Mouse (Mus musculus) stomach, postnatal 0 days (tissue): ENCODE measurements at regions not wholly inside any gene's neighbourhood (a gene's known extent, or its start where the extent isn't known, plus 50 kb on each side); places are given as distances from the start of the nearest gene placed in this dataset.
A peak's percentile ranks its signal among the peaks of the same experiment; 100 is the strongest.

ENCODE experiments used
- ATAC-seq: fragments of 200-750 bp; cut with Nextera tagmentation; 2 replicates; pipeline ENCODE4 v1.8.0; 2017; ENCODE audit not compliant: low FRiP score, low TSS enrichment
- DNase-seq: peaks from one replicate; pipeline ENCODE4 v3.0.0-alpha.2; 2016; ENCODE audit warnings: low spot score
- H3K27ac ChIP-seq: fragments of 300-500 bp; sonication (generic); replicated peaks from 2 replicates; pipeline ENCODE4 v1.5.1; 2014; ENCODE audit warnings: mild to moderate bottlenecking, control low read depth
- H3K27me3 ChIP-seq: fragments of 300-500 bp; sonication (generic); 2 replicates; pipeline ENCODE4 v1.6.1; 2014; ENCODE audit warnings: low read length; ENCODE audit not compliant: control insufficient read depth, insufficient read depth
- H3K36me3 ChIP-seq: fragments of 300-500 bp; sonication (generic); 2 replicates; pipeline ENCODE4 v1.6.1; 2014; ENCODE audit warnings: low read length, mixed read lengths; ENCODE audit not compliant: control insufficient read depth, insufficient read depth
- H3K4me1 ChIP-seq: fragments of 300-500 bp; sonication (generic); replicated peaks from 2 replicates; pipeline ENCODE4 v1.6.1; 2014; ENCODE audit warnings: antibody characterized with exemption; ENCODE audit not compliant: control insufficient read depth, insufficient read depth
- H3K4me2 ChIP-seq: fragments of 300-500 bp; sonication (generic); replicated peaks from 2 replicates; pipeline ENCODE4 v1.6.1; 2014; ENCODE audit warnings: low read depth, mild to moderate bottlenecking, control low read depth, moderate library complexity
- H3K4me3 ChIP-seq: fragments of 300-500 bp; sonication (generic); 2 replicates; pipeline ENCODE4 v1.5.1; 2014; ENCODE audit warnings: low read depth, low read length, control low read depth
- H3K9ac ChIP-seq: fragments of 300-500 bp; sonication (generic); 2 replicates; pipeline ENCODE4 v1.6.1; 2014; ENCODE audit warnings: mild to moderate bottlenecking, low read length, control low read depth, mixed read lengths
- H3K9me3 ChIP-seq: fragments of 300-500 bp; sonication (generic); 2 replicates; pipeline ENCODE4 v1.6.1; 2016; ENCODE audit warnings: low read length; ENCODE audit not compliant: control insufficient read depth
- CTCF ChIP-seq: IDR thresholded peaks from 2 replicates; pipeline ENCODE4 v1.5.1; 2016; ENCODE audit warnings: antibody characterized with exemption, low read depth, mild to moderate bottlenecking, moderate library complexity
- EP300 ChIP-seq: optimal IDR thresholded peaks from 2 replicates; pipeline ENCODE3; 2016; ENCODE audit warnings: antibody characterized with exemption
- WGBS: fragments of 180-500 bp; shearing (Covaris S2); extraction: QIAGEN DNeasy Blood & Tissue Kit; methylation state at CpG from one replicate; pipeline ENCODE4 v1.1.7; 2014; 5-methylcytosine and 5-hydroxymethylcytosine counted together

- Histone ChIP-seq H3K9ac (no peak overlapping the region), H3K27ac (no peak overlapping the region), H3K4me1 (no peaks in the 10 kb centered on the region), H3K9me3 (no peaks in the 10 kb centered on the region), H3K4me3 (no peak overlapping the region), H3K27me3 (no peaks in the 10 kb centered on the region), H3K4me2 (no peak overlapping the region), H3K36me3 (no peaks in the 10 kb centered on the region)
- ATAC-seq (no peak), DNase-seq (no peak)
- 60% methylated on average over 8 of the region's 8 CpGs for WGBS
- TF ChIP-seq EP300 (no peak), CTCF (no peak)
Measured at GRCm38 (mm10) chr17:89340497-89341205, 140.2 kb upstream of the Fshr start.

- DNase-seq (no peak), ATAC-seq (no peak)
- Histone ChIP-seq H3K9me3 (no peaks in the 10 kb centered on the region), H3K27ac (no peak overlapping the region), H3K4me1 (no peaks in the 10 kb centered on the region), H3K4me3 (no peak overlapping the region), H3K36me3 (no peaks in the 10 kb centered on the region), H3K4me2 (no peak overlapping the region), H3K27me3 (no peaks in the 10 kb centered on the region), H3K9ac (no peak overlapping the region)
- 54% methylated on average over 2 of the region's 2 CpGs for WGBS
- TF ChIP-seq CTCF (no peak), EP300 (no peak)
Measured at GRCm38 (mm10) chr17:89319602-89320288, 119.3 kb upstream of the Fshr start.

- no peak for DNase-seq
- H3K27me3 ChIP-seq, result no peaks in the 10 kb centered on the region
- H3K4me1 ChIP-seq, result no peaks in the 10 kb centered on the region
- H3K27ac ChIP-seq, result no peak overlapping the region
- no peak overlapping the region for H3K9ac ChIP-seq
- TF ChIP-seq EP300, result no peak
- no peak for TF ChIP-seq CTCF
- no peak for ATAC-seq
- no peaks in the 10 kb centered on the region for H3K9me3 ChIP-seq
- no peaks in the 10 kb centered on the region for H3K36me3 ChIP-seq
- H3K4me3 ChIP-seq, result no peak overlapping the region
- WGBS, result 84% methylated on average over 1 of the region's 1 CpGs
- no peak overlapping the region for H3K4me2 ChIP-seq
Measured at GRCm38 (mm10) chr17:89318356-89318755, 117.9 kb upstream of the Fshr start.

- ATAC-seq (no peak), DNase-seq (no peak)
- no peaks in the 10 kb centered on the region for H3K9me3 ChIP-seq
- H3K36me3 ChIP-seq, result no peaks in the 10 kb centered on the region
- H3K4me2 ChIP-seq, result no peak overlapping the region
- 81% methylated on average over 12 of the region's 12 CpGs for WGBS
- H3K4me3 ChIP-seq, result no peak overlapping the region
- no peaks in the 10 kb centered on the region for H3K27me3 ChIP-seq
- H3K9ac ChIP-seq, result no peak overlapping the region
- no peaks in the 10 kb centered on the region for H3K4me1 ChIP-seq
- TF ChIP-seq CTCF, result no peak
- no peak for TF ChIP-seq EP300
- no peak overlapping the region for H3K27ac ChIP-seq
Measured at GRCm38 (mm10) chr17:89311133-89311532, 110.7 kb upstream of the Fshr start.

GRCm38 (mm10) chr17:89301325-89301724, 100.8 kb upstream of the Fshr start:
- TF ChIP-seq EP300, result no peak
- DNase-seq (no peak), ATAC-seq (no peak)
- Histone ChIP-seq H3K9me3 (no peaks in the 10 kb centered on the region), H3K27ac (no peak overlapping the region), H3K9ac (no peak overlapping the region), H3K36me3 (no peaks in the 10 kb centered on the region), H3K4me1 (no peaks in the 10 kb centered on the region), H3K4me3 (no peak overlapping the region), H3K4me2 (no peak overlapping the region), H3K27me3 (no peaks in the 10 kb centered on the region)
- 57% methylated on average over 4 of the region's 4 CpGs for WGBS

GRCm38 (mm10) chr17:89297277-89298002, 97.0 kb upstream of the Fshr start:
- TF ChIP-seq EP300, result no peak
- 0 out of 2 replicates have a peak, but pooled peaks have one; percentile 11 for TF ChIP-seq CTCF
- DNase-seq (no peak), ATAC-seq (no peak)
- no peaks in the 10 kb centered on the region for H3K27me3 ChIP-seq
- WGBS, result 36% methylated on average over 4 of the region's 4 CpGs
- H3K4me3 ChIP-seq, result no peak overlapping the region
- H3K36me3 ChIP-seq, result no peaks in the 10 kb centered on the region
- H3K4me1 ChIP-seq, result no peaks in the 10 kb centered on the region
- H3K9ac ChIP-seq, result no peak overlapping the region
- H3K9me3 ChIP-seq, result no peaks in the 10 kb centered on the region
- no peak overlapping the region for H3K27ac ChIP-seq
- H3K4me2 ChIP-seq, result no peak overlapping the region
